Mouse (Mus musculus): ENCODE results near the gene Ttc5. TPM values are rescaled to one million over a fixed set of nuclear protein-coding genes. Genes with fewer than 3 reads are reported as not detected.
"Not testable (repeated sequence)": the region's sequence is repeated elsewhere in the genome, so short reads cannot be mapped to it uniquely, and the experiment has no call there.

Gene Ttc5
- polyA plus RNA-seq (2015; fragmentation: Nextera tagmentation; extraction: Ambion mirVana), result 42.5 and 49.2 TPM in 2 replicates

- H3K4me2 ChIP-seq, result peak within 1 kb of the TSS; percentile 69
- peak; percentile 80 for ATAC-seq (replicated peaks; ENCODE audit: insufficient number of reproducible peaks, insufficient read depth, low FRiP score, low read depth)
- under 1% methylated on average over 21 of the region's 21 CpGs for WGBS
Measured at GRCm38 (mm10) chr14:50785251-50785637, at the start of gene Ttc5. Gene Ttc5 (minus strand): TSS chr14:50785519.

GRCm38 (mm10) chr14:50834435-50834834 is 49.1 kb upstream of the Ttc5 start:
- Histone ChIP-seq H3K9me3 (replicated peaks) (no peaks in the 10 kb centered on the region), H3K4me2 (no peak overlapping the region), H3K27ac (no peak overlapping the region), H3K4me3 (no peak overlapping the region), H3K4me1 (replicated peaks) (no peaks in the 10 kb centered on the region), H3K36me3 (peaks cover 12% of the 10 kb centered on the region; the same call in 1 of the 2 replicates), H3K9ac (no peak overlapping the region), H3K27me3 (no peaks in the 10 kb centered on the region)
- WGBS, result 63% methylated on average over 2 of the region's 2 CpGs
- no peak for ATAC-seq (replicated peaks; ENCODE audit: insufficient number of reproducible peaks, insufficient read depth, low FRiP score, low read depth)

More at GRCm38 (mm10) chr14:50785251-50785637, at the start of gene Ttc5:
- Histone ChIP-seq H3K4me1 (replicated peaks) (peaks cover 6% of the 10 kb centered on the region), H3K9me3 (replicated peaks) (no peaks in the 10 kb centered on the region), H3K27me3 (no peaks in the 10 kb centered on the region), H3K27ac (peak within 1 kb of the TSS; percentile 57; the same call in 1 of the 2 replicates), H3K9ac (peak within 1 kb of the TSS; percentile 83), H3K36me3 (peaks cover 13% of the 10 kb centered on the region), H3K4me3 (peak within 1 kb of the TSS; percentile 95)

GRCm38 (mm10) chr14:50833964-50834363 is 48.6 kb upstream of the Ttc5 start:
- Histone ChIP-seq H3K36me3 (peaks cover 15% of the 10 kb centered on the region), H3K9ac (no peak overlapping the region), H3K27me3 (no peaks in the 10 kb centered on the region), H3K4me1 (replicated peaks) (no peaks in the 10 kb centered on the region), H3K9me3 (replicated peaks) (no peaks in the 10 kb centered on the region), H3K4me2 (no peak overlapping the region), H3K4me3 (no peak overlapping the region), H3K27ac (no peak overlapping the region)
- no peak for ATAC-seq (replicated peaks; ENCODE audit: insufficient number of reproducible peaks, insufficient read depth, low FRiP score, low read depth)
- 74% methylated on average over 10 of the region's 10 CpGs for WGBS

- Histone ChIP-seq H3K4me3 (no peak overlapping the region), H3K27ac (no peak overlapping the region), H3K9me3 (replicated peaks) (no peaks in the 10 kb centered on the region), H3K36me3 (peaks cover 20% of the 10 kb centered on the region), H3K4me2 (no peak overlapping the region), H3K4me1 (replicated peaks) (no peaks in the 10 kb centered on the region), H3K9ac (no peak overlapping the region), H3K27me3 (no peaks in the 10 kb centered on the region)
- no peak for ATAC-seq (replicated peaks; ENCODE audit: insufficient number of reproducible peaks, insufficient read depth, low FRiP score, low read depth)
- 85% methylated on average over 3 of the region's 3 CpGs for WGBS
Measured at GRCm38 (mm10) chr14:50829878-50830277, 44.6 kb upstream of the Ttc5 start.

GRCm38 (mm10) chr14:50826579-50826978 is 41.3 kb upstream of the Ttc5 start:
- H3K9me3 ChIP-seq (replicated peaks), result no peaks in the 10 kb centered on the region
- ATAC-seq (replicated peaks; ENCODE audit: insufficient number of reproducible peaks, insufficient read depth, low FRiP score, low read depth), result no peak
- H3K27ac ChIP-seq, result no peak overlapping the region
- H3K4me2 ChIP-seq, result no peak overlapping the region
- H3K4me1 ChIP-seq (replicated peaks), result no peaks in the 10 kb centered on the region
- 89% methylated on average over 4 of the region's 4 CpGs for WGBS
- H3K4me3 ChIP-seq, result no peak overlapping the region
- no peak overlapping the region for H3K9ac ChIP-seq
- H3K36me3 ChIP-seq, result peaks cover 37% of the 10 kb centered on the region
- no peaks in the 10 kb centered on the region for H3K27me3 ChIP-seq

GRCm38 (mm10) chr14:50824219-50824618 is 38.9 kb upstream of the Ttc5 start:
- Histone ChIP-seq H3K27ac (no peak overlapping the region), H3K4me2 (no peak overlapping the region), H3K9ac (no peak overlapping the region), H3K4me3 (no peak overlapping the region), H3K4me1 (replicated peaks) (no peaks in the 10 kb centered on the region), H3K36me3 (peaks cover 55% of the 10 kb centered on the region), H3K27me3 (no peaks in the 10 kb centered on the region), H3K9me3 (replicated peaks) (no peaks in the 10 kb centered on the region)
- 76% methylated on average over 9 of the region's 9 CpGs for WGBS
- ATAC-seq (replicated peaks; ENCODE audit: insufficient number of reproducible peaks, insufficient read depth, low FRiP score, low read depth), result no peak

GRCm38 (mm10) chr14:50823240-50823639 is 37.9 kb upstream of the Ttc5 start:
- Histone ChIP-seq H3K9me3 (replicated peaks) (no peaks in the 10 kb centered on the region), H3K4me2 (no peak overlapping the region), H3K4me1 (replicated peaks) (no peaks in the 10 kb centered on the region), H3K27ac (no peak overlapping the region), H3K4me3 (no peak overlapping the region), H3K9ac (no peak overlapping the region), H3K27me3 (no peaks in the 10 kb centered on the region), H3K36me3 (peaks cover 55% of the 10 kb centered on the region)
- 79% methylated on average over 2 of the region's 2 CpGs for WGBS
- ATAC-seq (replicated peaks; ENCODE audit: insufficient number of reproducible peaks, insufficient read depth, low FRiP score, low read depth), result no peak

GRCm38 (mm10) chr14:50813060-50813459 is 27.7 kb upstream of the Ttc5 start:
- Histone ChIP-seq H3K4me2 (no peak overlapping the region), H3K4me3 (no peak overlapping the region), H3K36me3 (peaks cover 64% of the 10 kb centered on the region), H3K27ac (no peak overlapping the region), H3K9me3 (replicated peaks) (no peaks in the 10 kb centered on the region), H3K4me1 (replicated peaks) (peaks cover 3% of the 10 kb centered on the region), H3K27me3 (no peaks in the 10 kb centered on the region), H3K9ac (no peak overlapping the region)
- 95% methylated on average over 2 of the region's 2 CpGs for WGBS
- no peak for ATAC-seq (replicated peaks; ENCODE audit: insufficient number of reproducible peaks, insufficient read depth, low FRiP score, low read depth)

GRCm38 (mm10) chr14:50807487-50808072 is 22.3 kb upstream of the Ttc5 start, which contains the start of the genes Ccnb1ip1 and Parp2:
Gene Ccnb1ip1 (minus strand): TSS chr14:50807732.
Gene Parp2 (plus strand): TSS chr14:50807841.
- WGBS, result under 1% methylated on average over 42 of the region's 42 CpGs

GRCm38 (mm10) chr14:50806469-50806868 is 21.1 kb upstream of the Ttc5 start:
- H3K9ac ChIP-seq, result 0 out of 2 replicates have a peak overlapping the region, but pooled peaks have one; percentile 25
- H3K36me3 ChIP-seq, result peaks cover 13% of the 10 kb centered on the region; the same call in 1 of the 2 replicates
- peak overlapping the region; percentile 90; the same call in 1 of the 2 replicates for H3K27ac ChIP-seq

More at GRCm38 (mm10) chr14:50807487-50808072, 22.3 kb upstream of the Ttc5 start, which contains the start of the genes Ccnb1ip1 and Parp2:
- Histone ChIP-seq H3K4me2 (peak within 1 kb of the TSS; percentile 65), H3K9me3 (replicated peaks) (no peaks in the 10 kb centered on the region), H3K27me3 (no peaks in the 10 kb centered on the region), H3K4me1 (replicated peaks) (peaks cover 5% of the 10 kb centered on the region), H3K4me3 (peak within 1 kb of the TSS; percentile 63), H3K36me3 (peaks cover 24% of the 10 kb centered on the region), H3K9ac (peak within 1 kb of the TSS; percentile 75), H3K27ac (peak within 1 kb of the TSS; percentile 90)
- peak; percentile 100 for ATAC-seq (replicated peaks; ENCODE audit: insufficient number of reproducible peaks, insufficient read depth, low FRiP score, low read depth)

GRCm38 (mm10) chr14:50804683-50805082 is 19.4 kb upstream of the Ttc5 start:
- no peak for ATAC-seq (replicated peaks; ENCODE audit: insufficient number of reproducible peaks, insufficient read depth, low FRiP score, low read depth)
- H3K4me3 ChIP-seq, result no peak overlapping the region
- WGBS, result 67% methylated on average over 13 of the region's 13 CpGs
- no peak overlapping the region for H3K27ac ChIP-seq
- H3K4me2 ChIP-seq, result no peak overlapping the region
- H3K9ac ChIP-seq, result no peak overlapping the region
- H3K4me1 ChIP-seq (replicated peaks), result peaks cover 5% of the 10 kb centered on the region
- no peaks in the 10 kb centered on the region for H3K27me3 ChIP-seq
- H3K9me3 ChIP-seq (replicated peaks), result no peaks in the 10 kb centered on the region
- no peaks in the 10 kb centered on the region for H3K36me3 ChIP-seq

More at GRCm38 (mm10) chr14:50806469-50806868, 21.1 kb upstream of the Ttc5 start:
- not testable (repeated sequence) for H3K4me1 ChIP-seq (replicated peaks); H3K27me3 ChIP-seq; ATAC-seq (replicated peaks; ENCODE audit: insufficient number of reproducible peaks, insufficient read depth, low FRiP score, low read depth); H3K9me3 ChIP-seq (replicated peaks)
- peak overlapping the region; percentile 65 for H3K4me2 ChIP-seq
- 87% methylated on average over 5 of the region's 5 CpGs for WGBS
- 0 out of 2 replicates have a peak overlapping the region, but pooled peaks have one; percentile 19 for H3K4me3 ChIP-seq

Data from heart, embryonic 15.5 days (tissue).